Mouse (Mus musculus): ENCODE measurements at regions not wholly inside any gene's neighbourhood (a gene's known extent, or its start where the extent isn't known, plus 50 kb on each side); places are given as distances from the start of the nearest gene placed in this dataset.

DNA sequence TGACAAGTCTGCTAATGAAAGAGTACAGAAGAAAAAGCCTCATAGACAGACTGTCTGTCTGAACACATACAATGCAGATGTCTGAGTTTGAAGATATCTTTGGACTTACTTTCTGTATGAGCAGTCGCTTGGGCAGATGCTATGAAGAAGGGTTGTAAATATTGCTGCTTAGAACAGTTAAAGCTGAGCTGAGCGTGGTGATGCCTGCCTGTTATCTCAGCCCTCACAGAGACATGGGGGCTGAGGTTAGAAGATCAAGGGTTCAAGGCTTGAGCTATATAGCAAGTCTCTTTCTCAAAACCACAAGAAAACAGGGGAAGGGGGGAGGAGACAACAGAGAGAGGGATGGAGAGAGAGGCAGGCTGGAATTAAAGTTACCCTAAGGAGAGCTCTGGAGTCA lies 234.6 kb upstream of the Satb1 start:
- WGBS = 61% methylated on average over 2 of the region's 2 CpGs
- Histone ChIP-seq H3K9ac (ENCODE audit: low read depth, low read length) (no peak overlapping the region), H3K27ac (no peak overlapping the region), H3K36me3 (ENCODE audit: control insufficient read depth, insufficient read depth, low read length) (no peaks in the 10 kb centered on the region), H3K4me3 (no peak overlapping the region), H3K4me1 (ENCODE audit: control insufficient read depth, insufficient read depth, low read length) (no peaks in the 10 kb centered on the region), H3K79me2 (replicated peaks; ENCODE audit: control insufficient read depth, insufficient read depth, low read length) (no peaks in the 10 kb centered on the region), H3K27me3 (ENCODE audit: control insufficient read depth, insufficient read depth, low read length) (no peaks in the 10 kb centered on the region)
- DNase-seq = no peak
- TF ChIP-seq CTCF (IDR thresholded peaks at IDR 0.05) (no peak), POLR2A (IDR thresholded peaks at IDR 0.05; ENCODE audit: insufficient read depth, low read depth, low read length) (no peak), EP300 (IDR thresholded peaks at IDR 0.05; ENCODE audit: insufficient read depth, low read depth, low read length) (no peak)
- intact Hi-C loops (cut with DNase I) = no loop called here

DNA sequence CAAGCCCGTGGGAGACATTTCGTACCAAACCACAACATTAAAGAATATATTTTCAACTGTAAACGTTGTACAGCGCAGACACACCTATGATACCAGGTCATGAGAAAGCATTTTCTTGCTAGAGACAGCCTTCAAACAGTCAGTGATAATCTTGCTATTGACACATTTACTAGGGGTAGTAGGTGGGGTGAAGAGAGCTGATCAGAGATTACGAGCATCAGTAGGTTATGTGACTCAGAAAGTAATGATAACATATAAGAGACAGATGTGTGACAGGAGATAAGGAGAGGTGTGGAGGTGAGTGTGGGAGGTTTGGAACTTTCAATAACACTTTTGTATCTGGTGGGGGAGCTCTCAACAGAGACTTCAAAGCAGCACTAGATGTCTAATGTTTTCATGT lies 231.5 kb upstream of the Satb1 start:
- Histone ChIP-seq H3K27me3 (ENCODE audit: control insufficient read depth, insufficient read depth, low read length) (no peaks in the 10 kb centered on the region), H3K4me3 (no peak overlapping the region), H3K79me2 (replicated peaks; ENCODE audit: control insufficient read depth, insufficient read depth, low read length) (no peaks in the 10 kb centered on the region), H3K4me1 (ENCODE audit: control insufficient read depth, insufficient read depth, low read length) (no peaks in the 10 kb centered on the region), H3K9ac (ENCODE audit: low read depth, low read length) (no peak overlapping the region), H3K36me3 (ENCODE audit: control insufficient read depth, insufficient read depth, low read length) (no peaks in the 10 kb centered on the region), H3K27ac (no peak overlapping the region)
- 74% methylated on average over 5 of the region's 5 CpGs for whole genome bisulfite sequencing
- intact Hi-C loops (cut with DNase I) = no loop called here
- TF ChIP-seq POLR2A (IDR thresholded peaks at IDR 0.05; ENCODE audit: insufficient read depth, low read depth, low read length) = no peak
- no peak for DNase-seq

DNA sequence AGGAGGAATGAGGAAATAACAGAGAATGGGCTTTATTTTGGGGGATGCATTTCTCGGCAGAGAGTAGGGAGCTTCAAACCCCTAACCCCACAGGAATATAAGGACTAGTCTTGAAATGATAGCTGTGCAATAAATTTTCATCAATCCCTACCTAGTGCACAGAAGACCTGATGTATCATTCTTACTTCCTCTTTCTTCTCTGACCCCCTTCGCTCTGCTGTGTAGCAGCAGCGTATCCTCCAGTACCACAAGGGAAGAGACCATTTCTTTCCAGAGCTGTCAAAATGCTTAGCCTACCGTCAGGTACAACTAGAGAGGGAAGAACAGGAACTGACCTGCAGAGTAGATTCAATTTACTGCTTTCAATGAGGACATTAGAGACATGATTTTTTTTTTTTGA lies 230.0 kb upstream of the Satb1 start:
- Histone ChIP-seq H3K79me2 (replicated peaks; ENCODE audit: control insufficient read depth, insufficient read depth, low read length) (no peaks in the 10 kb centered on the region), H3K27ac (no peak overlapping the region), H3K4me1 (ENCODE audit: control insufficient read depth, insufficient read depth, low read length) (no peaks in the 10 kb centered on the region), H3K27me3 (ENCODE audit: control insufficient read depth, insufficient read depth, low read length) (no peaks in the 10 kb centered on the region), H3K9ac (ENCODE audit: low read depth, low read length) (no peak overlapping the region), H3K4me3 (no peak overlapping the region), H3K36me3 (ENCODE audit: control insufficient read depth, insufficient read depth, low read length) (no peaks in the 10 kb centered on the region)
- no peak for DNase-seq
- no peak for TF ChIP-seq POLR2A (IDR thresholded peaks at IDR 0.05; ENCODE audit: insufficient read depth, low read depth, low read length)
- TF ChIP-seq CTCF (IDR thresholded peaks at IDR 0.05) = no peak
- no peak for TF ChIP-seq EP300 (IDR thresholded peaks at IDR 0.05; ENCODE audit: insufficient read depth, low read depth, low read length)
- intact Hi-C loops (cut with DNase I) = no loop called here
- 71% methylated on average over 4 of the region's 4 CpGs for WGBS

DNA sequence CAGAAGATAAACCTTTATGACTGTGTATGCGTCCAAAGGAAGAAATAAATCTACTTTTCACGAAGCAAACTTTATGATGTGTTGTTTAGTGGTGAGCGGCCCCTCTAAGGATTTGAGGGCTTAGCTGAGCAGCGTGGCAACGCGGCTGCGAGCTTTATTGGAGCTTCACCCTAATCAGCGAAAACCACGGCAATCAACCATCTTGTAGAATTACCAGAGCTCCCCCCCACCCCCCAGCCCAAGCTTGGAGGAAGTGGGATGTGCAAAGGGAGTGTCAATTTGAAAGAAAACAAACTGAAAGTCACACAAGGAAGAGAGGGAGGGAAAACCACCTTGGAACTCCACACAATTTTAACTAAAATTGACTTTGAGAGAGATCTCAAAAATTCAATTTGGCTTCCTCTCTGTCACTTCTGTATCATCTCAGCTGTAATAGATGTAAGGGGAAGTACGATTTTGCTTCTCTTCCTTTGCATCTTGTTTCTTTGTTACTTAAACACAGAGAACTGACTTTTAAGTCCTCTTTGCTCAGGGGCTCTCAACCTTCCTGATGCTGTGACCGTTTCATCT lies 229.1 kb upstream of the Satb1 start:
- H3K27me3 ChIP-seq (ENCODE audit: control insufficient read depth, insufficient read depth, low read length) = no peaks in the 10 kb centered on the region
- H3K9ac ChIP-seq (ENCODE audit: low read depth, low read length) = no peak overlapping the region
- no peak for TF ChIP-seq POLR2A (IDR thresholded peaks at IDR 0.05; ENCODE audit: insufficient read depth, low read depth, low read length)
- TF ChIP-seq CTCF (IDR thresholded peaks at IDR 0.05) = no peak
- no peak for TF ChIP-seq EP300 (IDR thresholded peaks at IDR 0.05; ENCODE audit: insufficient read depth, low read depth, low read length)
- H3K4me3 ChIP-seq = no peak overlapping the region
- H3K4me1 ChIP-seq (ENCODE audit: control insufficient read depth, insufficient read depth, low read length) = no peaks in the 10 kb centered on the region
- no peak overlapping the region for H3K27ac ChIP-seq
- DNase-seq = no peak
- intact Hi-C loops (cut with DNase I) = no loop called here
- WGBS = 76% methylated on average over 11 of the region's 11 CpGs
- no peaks in the 10 kb centered on the region for H3K36me3 ChIP-seq (ENCODE audit: control insufficient read depth, insufficient read depth, low read length)
- no peaks in the 10 kb centered on the region for H3K79me2 ChIP-seq (replicated peaks; ENCODE audit: control insufficient read depth, insufficient read depth, low read length)

DNA sequence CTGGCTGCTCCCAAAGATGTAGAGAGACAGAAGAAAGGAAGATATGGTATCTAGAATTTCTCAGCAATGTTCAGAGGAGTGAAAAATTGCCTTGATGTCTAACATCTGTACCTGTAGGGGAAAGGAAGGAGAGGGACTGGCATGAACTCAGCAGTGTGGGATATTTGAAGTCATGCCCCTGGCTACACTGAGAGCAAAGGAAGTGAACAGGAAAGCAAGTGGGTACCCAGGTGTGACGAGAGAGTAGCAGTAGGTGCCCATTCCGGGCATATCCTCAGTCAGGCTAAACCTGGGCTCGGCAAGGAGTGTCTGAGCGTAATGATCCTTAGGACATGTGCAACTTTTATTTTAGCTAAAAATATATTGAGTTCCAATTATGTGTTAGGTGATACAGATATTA lies 203.4 kb upstream of the Satb1 start:
- WGBS = 78% methylated on average over 4 of the region's 4 CpGs
- intact Hi-C loops (cut with DNase I) = no loop called here

GRCm38 (mm10) chr17:52031079-52031478 lies 198.0 kb upstream of the Satb1 start:
- intact Hi-C loops (cut with DNase I) = no loop called here
- Histone ChIP-seq H3K36me3 (ENCODE audit: control insufficient read depth, insufficient read depth, low read length) (no peaks in the 10 kb centered on the region), H3K9ac (ENCODE audit: low read depth, low read length) (no peak overlapping the region), H3K27me3 (ENCODE audit: control insufficient read depth, insufficient read depth, low read length) (no peaks in the 10 kb centered on the region), H3K4me1 (ENCODE audit: control insufficient read depth, insufficient read depth, low read length) (no peaks in the 10 kb centered on the region), H3K4me3 (no peak overlapping the region), H3K79me2 (replicated peaks; ENCODE audit: control insufficient read depth, insufficient read depth, low read length) (no peaks in the 10 kb centered on the region), H3K27ac (no peak overlapping the region)
- no peak for DNase-seq
- TF ChIP-seq CTCF (IDR thresholded peaks at IDR 0.05) (no peak), POLR2A (IDR thresholded peaks at IDR 0.05; ENCODE audit: insufficient read depth, low read depth, low read length) (no peak), EP300 (IDR thresholded peaks at IDR 0.05; ENCODE audit: insufficient read depth, low read depth, low read length) (no peak)
- 85% methylated on average over 8 of the region's 8 CpGs for WGBS

More for the DNA sequence above, 203.4 kb upstream of the Satb1 start:
- no peaks in the 10 kb centered on the region for H3K27me3 ChIP-seq (ENCODE audit: control insufficient read depth, insufficient read depth, low read length)
- H3K36me3 ChIP-seq (ENCODE audit: control insufficient read depth, insufficient read depth, low read length) = no peaks in the 10 kb centered on the region
- no peaks in the 10 kb centered on the region for H3K4me1 ChIP-seq (ENCODE audit: control insufficient read depth, insufficient read depth, low read length)
- no peaks in the 10 kb centered on the region for H3K79me2 ChIP-seq (replicated peaks; ENCODE audit: control insufficient read depth, insufficient read depth, low read length)
- no peak for TF ChIP-seq CTCF (IDR thresholded peaks at IDR 0.05)
- no peak for TF ChIP-seq POLR2A (IDR thresholded peaks at IDR 0.05; ENCODE audit: insufficient read depth, low read depth, low read length)
- TF ChIP-seq EP300 (IDR thresholded peaks at IDR 0.05; ENCODE audit: insufficient read depth, low read depth, low read length) = no peak
- no peak overlapping the region for H3K27ac ChIP-seq
- H3K4me3 ChIP-seq = no peak overlapping the region
- no peak for DNase-seq
- H3K9ac ChIP-seq (ENCODE audit: low read depth, low read length) = no peak overlapping the region
